Mouse (Mus musculus) adipocyte (in vitro differentiated cells): Measurements from ENCODE around the gene Odf3.
"Not testable (repeated sequence)": the region's sequence is repeated elsewhere in the genome, so short reads cannot be mapped to it uniquely, and the experiment has no call there.

Experiments used
- DNase-seq: peaks from one replicate; pipeline ENCODE4 v3.0.0-alpha.2; 2016; ENCODE audit warnings: low spot score

The Odf3 gene

GRCm38 (mm10) chr7:140881696-140882468, 34.3 kb downstream of the Odf3 start, which contains the start of the genes Psmd13 and Sirt3:
TSS of gene Psmd13 (plus strand) at chr7:140881968.
TSS of gene Sirt3 (minus strand) at chr7:140882309.
- DNase-seq = peak; percentile 92

- DNase-seq = no peak
Measured at GRCm38 (mm10) chr7:140882469-140882803, 34.8 kb downstream of the Odf3 start.

- DNase-seq = not testable (repeated sequence)
Measured at GRCm38 (mm10) chr7:140890636-140891035, 43.0 kb downstream of the Odf3 start.

GRCm38 (mm10) chr7:140894031-140894430, 46.4 kb downstream of the Odf3 start:
- no peak for DNase-seq

GRCm38 (mm10) chr7:140894611-140895010, 47.0 kb downstream of the Odf3 start:
- no peak for DNase-seq

- no peak for DNase-seq
Measured at GRCm38 (mm10) chr7:140897863-140898262, 50.3 kb downstream of the Odf3 start.

- peak; percentile 73 for DNase-seq
Measured at GRCm38 (mm10) chr7:140899121-140899520, 51.5 kb downstream of the Odf3 start.

GRCm38 (mm10) chr7:140900220-140900619, 52.6 kb downstream of the Odf3 start, which contains the start of gene Cox8b:
TSS of gene Cox8b (minus strand) at chr7:140900446.
- DNase-seq = peak; percentile 29
